Mouse (Mus musculus) erythroid progenitor cell, adult 5-6 weeks (primary cell): Measurements from ENCODE around the gene Gm20388. TPM values are rescaled to one million over a fixed set of nuclear protein-coding genes. Genes with fewer than 3 reads are reported as not detected.

Source experiments
- ATAC-seq: replicated peaks from 2 replicates; pipeline ENCODE4 v1.8.0; 2016; ENCODE audit warnings: moderate number of reproducible peaks, mild to moderate bottlenecking, moderate TSS enrichment, inconsistent platforms; ENCODE audit not compliant: poor library complexity, low FRiP score, severe bottlenecking
- total RNA-seq, 2 experiments: library from RNA; stranded (forward) in 1 of 2; stranded (reverse) in 1 of 2; fragments of 150-400 nt in 1 of 2; fragments of 186-747, 209-891 nt in 1 of 2; gene quantifications; 2 replicates each; pipeline versions ENCODE4 v1.2.3 to v1.2.4; 2015 to 2017; ENCODE audit warnings: low replicate concordance in 2 of 2

Gm20388 gene
- total RNA-seq, 2 experiments from 2014 or later: 4.2 TPM; not detected in 1

DNA sequence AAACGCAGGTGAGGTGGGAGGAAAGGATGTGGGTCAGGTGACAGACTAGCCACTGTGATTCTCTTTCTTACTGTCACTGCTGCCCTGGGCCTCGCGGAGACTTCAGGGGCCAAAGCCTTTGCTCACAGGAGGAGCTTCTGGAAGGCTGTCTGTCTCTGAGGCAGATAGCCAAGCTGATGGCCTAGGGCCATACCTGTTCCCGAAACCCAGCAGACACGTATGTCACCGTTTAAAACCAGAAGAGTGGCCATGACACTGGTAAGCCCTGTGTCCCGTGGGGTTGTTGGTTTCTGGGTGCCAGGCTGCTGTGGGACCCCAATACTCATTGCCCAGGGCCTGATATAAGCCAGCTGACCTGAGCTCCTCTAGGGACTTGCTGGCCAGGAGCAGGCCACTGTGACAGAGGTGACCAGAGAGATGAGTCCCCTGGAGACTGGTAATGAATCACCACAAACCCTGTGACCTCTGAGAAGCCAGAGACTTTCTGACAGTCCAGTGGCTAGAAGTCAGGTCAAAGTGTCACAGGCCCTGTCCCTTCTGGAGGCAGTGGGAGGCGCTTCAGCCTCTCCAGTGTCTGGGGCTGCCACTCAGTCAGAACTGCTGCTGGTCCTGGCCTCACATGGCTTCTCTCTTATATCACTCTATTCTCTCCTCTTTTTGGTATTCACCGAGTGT lies 571.5 kb downstream of the Gm20388 start:
- no peak for ATAC-seq

DNA sequence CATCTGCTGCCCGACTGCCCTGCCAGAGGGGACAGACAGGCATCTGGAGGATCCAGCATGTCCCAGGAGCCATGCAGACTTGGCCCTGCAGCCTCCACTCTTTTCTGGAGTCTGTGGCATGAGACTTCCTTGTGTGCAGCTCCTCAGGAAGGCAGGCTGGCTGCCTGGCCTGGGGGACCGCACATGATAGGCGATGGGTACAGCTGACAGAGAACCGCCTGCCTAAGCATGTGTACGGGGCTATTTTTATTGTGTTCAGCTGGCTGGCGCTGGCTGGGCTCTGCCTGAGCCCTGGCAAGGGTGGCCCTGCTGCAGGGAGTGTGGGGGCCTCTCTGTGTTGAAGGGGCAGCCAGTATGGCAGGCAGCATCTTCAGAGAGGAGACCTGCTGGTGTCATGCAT lies 573.8 kb downstream of the Gm20388 start:
- ATAC-seq: no peak

DNA sequence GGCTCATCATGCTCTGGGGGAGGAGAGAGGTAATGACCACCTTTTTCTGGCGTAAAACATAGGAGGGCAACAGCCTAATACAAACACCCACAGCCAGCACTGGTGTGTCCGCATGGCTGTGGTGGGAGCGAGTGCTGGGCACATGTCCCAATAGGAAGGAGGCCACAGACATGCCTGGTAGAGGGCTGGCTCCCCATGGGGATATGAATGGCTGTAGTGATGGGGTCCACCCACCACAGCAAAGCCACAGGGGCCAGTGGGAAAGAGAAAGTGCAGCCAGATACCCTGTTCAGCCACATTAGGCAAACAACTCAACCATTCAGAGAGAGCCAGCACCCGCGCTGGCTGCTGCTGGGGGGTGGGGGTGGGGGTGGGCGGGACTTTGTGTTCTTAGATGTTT lies 574.5 kb downstream of the Gm20388 start:
- no peak for ATAC-seq

DNA sequence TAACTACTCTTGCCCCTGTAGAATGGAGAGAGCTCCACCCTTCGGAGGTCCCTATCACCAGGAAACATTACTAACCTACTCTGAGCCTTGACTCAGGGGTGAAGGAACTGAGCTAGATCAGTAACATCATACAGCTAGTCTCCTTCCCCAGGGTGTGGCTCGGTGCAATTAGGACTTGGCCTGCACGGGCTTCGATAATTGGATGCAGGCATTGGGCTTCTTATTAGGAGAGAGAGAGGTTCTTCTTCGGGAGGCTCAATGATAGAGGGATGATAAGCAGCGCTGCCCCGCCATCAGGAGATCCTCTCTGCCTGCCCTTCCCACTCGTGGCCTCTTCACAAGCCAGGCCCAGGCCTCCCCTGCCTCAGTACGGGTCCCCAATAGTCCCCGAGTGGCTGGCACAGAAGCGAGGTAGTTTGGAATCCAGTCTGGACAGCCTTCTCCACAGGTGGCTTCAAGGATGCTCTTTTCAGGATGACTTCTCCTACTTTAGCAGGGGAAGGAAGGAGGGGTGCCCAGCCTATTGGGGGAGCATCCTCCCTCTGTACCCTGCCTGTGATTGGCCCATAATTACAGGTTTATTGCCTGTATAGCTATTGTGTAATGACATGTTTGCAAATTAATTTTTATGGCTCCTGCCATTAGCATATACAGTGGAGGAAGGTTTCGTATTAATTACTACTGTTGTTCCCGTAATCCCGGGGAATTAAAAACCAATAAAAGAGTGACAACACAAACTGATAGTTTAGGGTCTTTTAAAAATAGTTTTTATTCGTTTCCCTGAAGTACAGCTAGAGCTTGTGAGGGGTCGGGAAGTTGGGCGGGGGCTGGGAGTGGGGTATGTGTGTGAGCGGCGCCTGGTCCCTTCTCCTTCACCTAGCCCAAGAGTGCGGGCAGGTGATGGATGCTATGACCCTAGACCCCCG lies 575.2 kb downstream of the Gm20388 start:
- peak; percentile 68 for ATAC-seq

DNA sequence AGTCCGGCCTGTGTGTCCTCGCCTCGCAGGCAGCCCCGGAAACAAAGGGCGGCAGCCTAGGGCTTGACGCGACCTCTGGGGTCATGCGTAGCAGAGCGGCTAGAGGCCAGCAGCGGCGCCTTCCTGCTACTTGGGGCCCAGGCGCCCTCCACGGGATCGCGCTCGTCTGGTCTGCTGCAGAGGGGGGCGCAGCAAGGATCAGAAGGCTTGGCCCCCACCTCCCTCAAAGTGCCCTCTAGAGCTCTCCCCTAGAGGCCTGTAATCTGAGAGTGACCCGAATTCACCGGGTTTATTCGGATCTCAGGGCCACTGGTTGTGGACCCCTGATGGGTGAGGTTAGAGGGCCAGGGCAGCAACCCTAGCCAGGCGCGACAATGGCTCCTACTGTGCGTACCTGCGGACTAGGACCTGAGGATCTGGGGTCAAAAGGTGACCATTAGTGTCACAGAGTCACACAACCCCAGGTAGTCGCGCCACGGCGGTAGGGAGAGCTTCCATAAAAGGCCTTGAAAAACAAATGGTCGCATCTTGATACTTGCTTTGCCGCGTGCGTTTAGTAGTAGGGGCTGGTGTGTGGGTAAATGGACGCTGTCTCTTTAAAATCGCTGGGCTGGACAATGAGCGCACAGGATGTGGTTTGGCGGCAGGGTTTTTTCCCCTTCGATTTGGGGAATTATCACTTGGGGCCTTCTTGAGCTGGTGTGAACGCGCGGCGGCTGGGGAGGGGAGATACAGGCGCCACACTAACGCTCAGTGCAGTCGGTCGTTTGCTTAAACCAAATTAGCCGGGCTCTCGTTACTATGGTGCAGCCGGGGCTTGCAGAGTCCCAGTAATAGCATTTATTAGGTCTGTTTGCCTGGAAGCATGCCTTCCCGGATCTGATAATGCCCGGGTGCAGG lies 576.1 kb downstream of the Gm20388 start:
- ATAC-seq: peak; percentile 46

DNA sequence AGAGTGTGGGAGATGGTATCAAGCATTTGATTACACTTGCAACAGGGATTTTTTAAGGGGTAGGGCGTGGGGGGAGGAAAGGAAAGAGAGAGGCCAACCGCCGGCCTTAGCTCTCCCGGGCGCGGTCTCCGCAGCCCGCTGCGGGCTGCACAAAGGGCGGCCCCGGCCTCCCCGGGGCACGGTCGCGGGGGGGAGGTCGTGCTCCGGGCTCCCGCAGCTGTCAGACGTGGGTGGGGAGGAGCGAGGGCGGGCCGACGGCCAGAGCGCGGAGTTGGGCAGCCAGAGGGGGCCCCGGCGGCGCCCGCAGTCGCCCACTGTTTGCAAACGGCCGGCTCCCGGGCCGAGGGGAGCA lies 576.7 kb downstream of the Gm20388 start:
- ATAC-seq: no peak

DNA sequence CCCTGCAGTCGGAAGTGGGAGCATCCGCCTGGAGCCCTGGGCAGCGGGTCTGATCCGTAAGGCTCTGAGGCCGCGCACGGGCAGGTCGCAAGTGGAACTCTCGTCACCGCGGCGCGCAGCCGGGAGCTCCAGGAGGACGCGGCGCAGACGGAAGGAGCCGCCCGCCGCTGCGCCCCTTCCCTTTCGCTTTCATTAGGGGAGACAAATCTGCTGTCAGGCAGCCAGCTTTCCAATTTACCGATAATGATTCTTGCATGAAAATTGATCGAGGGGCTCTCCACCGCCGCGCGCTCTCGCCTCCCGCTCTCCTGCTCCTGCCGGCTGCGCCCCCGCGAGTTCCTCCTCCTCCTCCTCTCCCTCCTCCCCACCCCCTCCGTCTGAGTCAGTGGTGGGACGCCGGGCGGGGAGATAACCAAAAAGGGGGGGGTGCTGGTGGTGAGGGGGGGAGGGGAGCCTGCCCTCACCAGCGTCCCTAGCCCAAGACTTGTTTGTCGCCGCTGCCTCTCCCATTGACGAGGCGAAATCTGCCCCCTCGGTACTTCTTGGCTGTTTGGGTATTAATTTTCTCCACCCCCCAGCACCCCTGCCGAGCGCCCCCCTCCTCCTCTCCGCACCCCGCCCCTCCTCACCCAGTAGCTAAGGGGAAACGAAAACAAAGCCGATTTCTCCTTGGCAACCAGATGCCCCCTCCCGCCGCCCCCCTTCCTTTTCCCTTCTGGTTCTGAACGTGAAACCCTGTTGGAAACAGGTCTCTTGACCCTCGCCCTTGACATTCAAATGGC lies 577.3 kb downstream of the Gm20388 start:
- peak; percentile 27; the same call in 1 of the 2 replicates for ATAC-seq

DNA sequence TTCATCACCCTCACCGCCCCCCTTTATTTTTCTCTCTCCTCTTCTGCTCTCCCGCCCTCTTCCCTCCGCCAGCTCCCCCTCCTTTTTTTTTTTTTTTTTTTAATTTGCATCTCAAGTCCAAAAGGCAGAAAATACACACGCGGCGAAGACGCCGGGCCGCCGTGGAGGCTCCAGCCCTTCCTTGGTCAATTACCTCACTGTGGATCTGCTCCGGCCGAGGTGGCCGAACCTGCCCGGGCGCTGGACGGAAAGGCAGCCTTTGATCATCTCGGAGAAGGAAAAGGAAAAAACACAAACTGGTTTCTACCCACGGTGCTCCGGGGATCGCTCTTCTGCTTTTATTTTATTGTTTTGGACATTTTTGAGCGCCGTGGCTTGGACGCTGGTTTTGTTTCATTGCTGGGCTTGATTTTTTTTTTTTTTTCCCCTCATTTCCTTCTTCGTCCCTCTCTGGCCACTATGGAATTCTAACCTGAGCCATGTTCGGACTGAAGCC lies 578.0 kb downstream of the Gm20388 start:
- no peak for ATAC-seq

DNA sequence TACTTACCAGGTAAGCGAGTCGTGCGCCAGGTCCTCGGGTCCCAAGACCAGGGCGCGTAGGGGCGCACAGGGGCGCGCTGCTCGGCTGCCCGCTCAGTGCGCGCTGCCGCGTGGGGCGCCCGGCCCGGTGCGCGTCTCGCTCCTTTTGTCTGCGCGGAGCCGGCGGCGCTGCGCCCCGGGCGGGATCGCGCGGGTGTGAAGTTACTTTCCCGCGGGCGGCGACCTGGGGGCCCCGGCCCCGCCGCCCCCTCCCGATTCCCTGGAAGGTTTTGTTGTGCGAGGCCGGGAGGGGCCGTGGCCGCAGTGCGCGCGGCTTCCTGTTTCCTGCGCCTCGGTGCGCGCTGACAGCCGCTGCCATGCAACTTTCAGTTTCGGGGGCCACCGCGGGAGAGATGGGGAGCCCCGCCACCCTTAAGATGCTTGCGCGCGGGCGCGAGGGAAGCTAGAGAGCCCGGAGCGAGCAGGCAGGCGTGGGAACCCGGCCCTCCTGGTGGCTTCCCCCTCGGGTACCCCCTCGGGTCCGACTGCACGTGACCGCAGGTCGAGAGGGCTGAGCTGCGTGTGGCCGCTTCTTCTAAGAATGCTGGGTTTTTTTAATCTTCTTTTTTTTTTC lies 578.6 kb downstream of the Gm20388 start:
- no peak for ATAC-seq

DNA sequence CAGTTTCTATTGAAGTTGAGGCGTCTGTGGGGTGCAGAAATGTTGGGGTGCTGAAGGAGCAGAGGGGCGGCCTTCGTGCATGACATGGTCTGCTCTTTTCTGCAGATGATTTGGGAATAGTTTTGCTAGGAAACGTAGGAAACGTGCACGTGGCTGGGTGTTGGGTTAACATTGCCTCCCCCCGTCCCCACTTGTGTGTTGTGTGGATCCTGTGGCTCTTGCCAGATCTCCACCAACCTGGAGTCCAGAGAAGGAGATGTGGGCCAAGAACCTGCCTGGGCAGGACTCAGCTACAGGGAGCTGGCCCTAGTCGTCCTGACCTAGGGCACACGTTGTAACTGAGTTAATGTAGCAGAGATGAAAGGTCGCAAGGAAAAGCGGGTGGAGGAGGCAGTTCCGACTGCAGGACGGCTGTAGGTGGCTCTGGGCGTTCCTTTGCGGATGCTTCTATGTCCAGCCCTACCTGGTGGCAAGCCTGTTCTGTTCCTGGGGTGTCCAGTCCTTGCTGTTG lies 579.2 kb downstream of the Gm20388 start:
- no peak for ATAC-seq

DNA sequence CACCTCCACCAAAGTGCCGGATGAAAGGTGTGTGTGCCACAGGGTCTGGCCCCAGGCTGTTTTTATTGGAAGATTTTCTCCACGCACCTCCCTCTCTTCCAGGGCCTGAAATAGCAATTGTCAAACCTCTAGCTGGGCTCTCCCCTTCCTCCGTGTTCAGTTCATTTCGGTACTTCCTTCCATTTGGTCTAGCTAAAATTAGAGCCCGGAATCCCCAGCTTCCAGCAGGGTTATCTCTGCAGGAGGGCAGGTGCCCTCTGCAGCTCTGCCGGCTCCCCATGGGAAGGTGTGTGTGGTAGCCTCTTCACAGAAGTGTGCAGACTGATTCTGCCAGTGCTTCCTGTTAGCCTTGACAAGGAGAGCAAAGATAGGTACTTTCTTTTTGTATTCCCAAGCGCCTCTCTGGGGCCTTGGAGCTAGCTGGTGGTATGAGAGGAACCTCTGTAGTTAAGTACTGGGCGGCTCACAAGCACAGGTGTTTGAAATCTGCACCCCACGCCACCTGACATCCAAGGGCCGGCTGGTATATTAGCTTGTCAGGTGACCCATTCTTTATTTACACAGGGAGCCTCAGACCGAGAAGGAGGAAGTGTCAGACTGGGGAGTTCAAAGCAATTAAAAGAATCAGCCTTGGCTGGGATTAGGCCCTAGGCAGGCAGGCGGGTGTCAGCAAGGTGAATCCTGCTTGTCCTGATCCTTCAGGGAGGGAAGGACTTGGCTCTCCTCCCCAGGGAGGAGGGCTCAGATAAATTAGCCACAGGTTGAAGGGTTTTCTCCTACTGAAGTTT lies 579.9 kb downstream of the Gm20388 start:
- no peak for ATAC-seq

DNA sequence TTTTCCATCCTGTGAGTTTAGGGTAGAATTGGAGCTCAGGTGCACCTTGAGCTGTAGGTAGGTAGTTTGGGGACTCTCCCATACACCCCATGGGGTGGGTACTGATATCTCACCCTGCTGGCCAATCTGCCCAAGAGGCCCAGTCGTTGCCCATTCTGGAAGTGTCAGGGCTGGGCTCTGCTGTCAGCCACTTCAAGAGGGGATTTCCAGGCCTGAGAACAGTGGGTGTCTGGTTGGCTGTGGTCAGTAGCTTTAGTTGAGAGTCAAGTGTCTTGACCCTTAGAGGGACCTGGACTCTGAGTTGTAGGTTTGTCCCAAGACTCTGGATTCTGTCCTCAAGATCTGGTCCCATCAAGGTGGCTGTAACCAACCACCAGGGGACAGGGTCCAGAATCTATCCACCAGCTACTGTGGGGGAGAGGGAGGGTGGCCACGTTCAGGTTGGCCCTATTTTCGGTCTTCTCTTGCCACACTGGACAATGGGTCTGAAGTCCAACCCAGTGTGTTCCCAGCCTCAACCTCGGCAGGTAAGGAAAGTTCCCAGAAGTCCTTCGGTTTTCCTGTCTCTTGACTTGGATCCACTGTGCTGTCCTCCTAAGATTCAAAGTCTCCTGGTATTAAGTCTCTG lies 580.6 kb downstream of the Gm20388 start:
- peak; percentile 27; the same call in 1 of the 2 replicates for ATAC-seq

DNA sequence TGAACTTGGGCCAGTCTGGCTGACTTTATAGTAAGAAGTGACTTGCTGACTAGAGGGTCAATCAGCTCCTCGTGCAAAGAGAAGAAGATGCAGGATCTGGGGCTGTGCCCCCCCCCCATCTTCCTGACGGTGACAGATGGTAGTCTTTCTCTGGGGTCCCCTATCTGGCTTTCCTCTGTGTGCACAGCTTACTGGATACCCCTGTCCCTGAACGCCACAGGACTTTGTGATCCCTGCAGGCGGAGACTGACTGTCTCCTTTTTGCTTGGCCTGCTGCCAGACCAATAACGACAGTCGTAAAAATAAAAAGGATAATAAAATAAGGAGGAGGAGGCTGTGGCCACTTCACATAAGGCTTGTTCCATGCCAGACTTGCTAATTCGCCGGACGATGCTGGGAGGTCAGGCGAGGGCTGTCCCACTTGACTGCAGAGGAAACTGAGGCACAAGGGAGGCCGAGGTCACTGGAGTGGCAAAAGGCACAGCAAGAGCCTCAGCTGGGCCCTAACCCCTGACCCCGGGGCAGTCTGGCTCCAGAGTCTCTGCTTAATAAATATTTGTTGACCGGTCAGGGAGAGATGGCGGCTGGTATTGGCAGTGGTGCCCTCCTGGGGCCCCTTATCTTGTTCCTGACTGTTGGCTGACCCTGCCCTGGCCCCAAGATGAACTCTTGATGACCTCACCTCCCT lies 581.7 kb downstream of the Gm20388 start:
- no peak for ATAC-seq

DNA sequence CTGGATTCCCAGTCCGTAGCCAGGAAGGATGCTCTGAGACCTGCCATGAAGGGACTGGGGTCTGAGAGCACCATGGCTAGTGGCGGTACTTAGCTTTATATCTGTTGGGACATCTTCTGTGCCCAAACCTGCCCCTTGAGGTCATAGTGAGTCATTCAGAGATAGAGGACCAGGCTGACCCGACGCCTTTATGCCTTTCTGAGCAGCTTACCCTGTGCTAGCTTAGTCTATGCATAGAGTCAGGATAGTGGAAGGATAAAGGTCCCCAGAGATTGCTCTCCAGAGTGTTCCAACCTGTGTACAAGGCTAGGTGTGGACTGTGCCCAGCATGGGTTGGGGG lies 582.2 kb downstream of the Gm20388 start:
- no peak for ATAC-seq

DNA sequence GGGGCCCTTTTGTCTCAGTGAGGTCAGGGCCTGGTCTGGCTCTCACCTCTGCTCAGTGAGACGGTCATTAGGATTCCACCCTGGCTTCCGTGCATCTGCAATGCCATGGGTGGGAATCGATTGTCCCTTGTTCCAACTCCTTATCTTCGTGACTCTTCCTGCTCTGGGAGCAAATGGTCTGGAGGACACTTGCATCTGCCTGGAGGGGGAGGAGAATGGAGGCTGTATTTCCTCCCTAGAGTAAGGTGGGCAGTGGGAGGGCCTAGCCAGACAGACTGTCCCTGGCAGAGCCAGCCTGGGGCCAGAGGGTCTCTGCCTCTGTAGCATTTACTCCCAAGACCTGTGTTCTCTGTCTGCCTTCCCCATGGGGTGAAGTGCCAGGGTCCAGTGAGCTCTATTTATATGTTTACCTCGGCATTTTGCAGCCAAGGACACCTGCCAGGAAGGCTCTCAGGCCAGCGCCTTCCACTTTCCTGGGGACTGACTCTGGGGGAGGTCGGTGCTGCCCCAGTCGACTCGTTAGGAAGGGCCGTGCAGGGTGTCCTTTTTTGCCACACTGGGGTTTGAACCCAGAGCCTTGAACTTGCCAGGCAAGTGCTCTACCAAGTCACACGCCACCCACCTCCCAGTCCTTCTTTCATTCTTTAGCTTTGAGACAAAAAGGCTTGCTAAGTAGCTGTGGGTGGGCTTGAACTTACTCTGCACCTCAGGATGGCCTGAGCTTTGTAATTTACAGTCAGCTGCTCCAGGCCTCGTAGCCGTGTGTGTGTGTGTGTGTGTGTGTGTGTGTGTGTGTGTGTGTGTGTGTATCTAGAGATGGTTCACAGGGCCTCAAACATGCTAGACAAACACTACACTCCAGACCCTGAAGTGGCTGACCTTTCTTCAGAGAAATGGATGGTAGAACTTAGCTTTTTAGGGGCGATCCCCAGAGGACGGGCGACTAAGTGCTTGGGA lies 583.1 kb downstream of the Gm20388 start:
- no peak for ATAC-seq

DNA sequence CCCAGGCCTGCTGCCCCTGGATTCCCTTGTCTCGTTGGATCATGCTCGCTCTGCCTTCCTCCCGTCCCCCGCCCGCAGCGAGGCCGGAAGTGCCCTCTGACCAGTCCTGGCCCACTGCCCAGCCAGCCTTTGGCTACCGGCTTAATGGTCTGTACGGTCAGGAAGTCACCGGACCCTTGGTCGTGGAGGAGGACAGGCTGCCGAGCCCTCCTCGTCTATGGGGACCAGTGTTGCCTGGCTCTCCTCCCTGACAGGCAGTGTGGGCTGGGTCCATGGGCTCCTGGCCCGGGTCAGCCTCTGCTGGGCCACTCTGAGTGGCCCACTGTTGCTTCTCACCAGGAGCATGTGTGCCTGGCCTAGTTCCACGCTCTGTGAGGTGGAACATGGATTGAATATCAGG lies 584.3 kb downstream of the Gm20388 start:
- no peak for ATAC-seq
